Mouse (Mus musculus) C2C12 (cell line): ENCODE data around the gene Jmjd6. TPM values are rescaled to one million over a fixed set of nuclear protein-coding genes. Genes with fewer than 3 reads are reported as not detected.

ENCODE experiments used
- H3K27me3 ChIP-seq: one replicate; pipeline ENCODE4 v1.6.1; 2011; ENCODE audit not compliant: control insufficient read depth, insufficient read depth, insufficient read length
- H3K36me3 ChIP-seq: one replicate; pipeline ENCODE4 v1.6.1; 2011; ENCODE audit not compliant: control insufficient read depth, insufficient read depth
- H3K4me3 ChIP-seq: one replicate; pipeline ENCODE4 v1.5.1; 2011; ENCODE audit warnings: mild to moderate bottlenecking, control low read depth; ENCODE audit not compliant: poor library complexity, insufficient read depth, severe bottlenecking
- H3K79me2 ChIP-seq: one replicate; pipeline ENCODE4 v1.6.1; 2011; ENCODE audit not compliant: control insufficient read depth, insufficient read depth
- H3K79me3 ChIP-seq: one replicate; pipeline ENCODE4 v1.6.1; 2011; ENCODE audit warnings: low read depth, control low read depth
- H3ac ChIP-seq: one replicate; pipeline ENCODE3; 2011; ENCODE audit warnings: low read depth; ENCODE audit not compliant: control insufficient read depth, insufficient read length
- CEBPB ChIP-seq: IDR thresholded peaks from one replicate; pipeline ENCODE4 v1.6.1; 2011; ENCODE audit warnings: low read depth, mild to moderate bottlenecking, control low read depth, moderate library complexity
- CTCF ChIP-seq: IDR thresholded peaks from one replicate; pipeline ENCODE4 v1.5.1; 2011; ENCODE audit not compliant: control insufficient read depth, insufficient read depth, insufficient read length
- FOSL1 ChIP-seq: IDR thresholded peaks from one replicate; pipeline ENCODE4 v1.8.0; 2011; ENCODE audit warnings: mild to moderate bottlenecking, low read length; ENCODE audit not compliant: poor library complexity, insufficient read depth, severe bottlenecking
- MAX ChIP-seq: IDR thresholded peaks from one replicate; pipeline ENCODE4 v1.6.1; 2011; ENCODE audit warnings: mild to moderate bottlenecking, control low read depth
- MYOD1 ChIP-seq: IDR thresholded peaks from one replicate; pipeline ENCODE4 v1.6.1; 2011; ENCODE audit warnings: low read depth; ENCODE audit not compliant: control insufficient read depth, insufficient read length
- MYOG ChIP-seq: IDR thresholded peaks from one replicate; pipeline ENCODE4 v1.6.1; 2011; ENCODE audit not compliant: control insufficient read depth, insufficient read length; ENCODE audit errors: extremely low read depth
- USF1 ChIP-seq: IDR thresholded peaks from one replicate; pipeline ENCODE4 v1.6.1; 2011; ENCODE audit warnings: low read depth, mild to moderate bottlenecking, control low read depth, moderate library complexity
- polyA plus RNA-seq: library from polyadenylated mRNA; unstranded; fragments of >200 nt; fragmentation: generic; extraction: Trizol; gene quantifications from one replicate; pipeline ENCODE4 v1.2.1, GENCODE M21; 2012; ENCODE audit warnings: missing spikeins

Jmjd6 gene
- polyA plus RNA-seq, 1 experiment: 74.4 TPM

DNA sequence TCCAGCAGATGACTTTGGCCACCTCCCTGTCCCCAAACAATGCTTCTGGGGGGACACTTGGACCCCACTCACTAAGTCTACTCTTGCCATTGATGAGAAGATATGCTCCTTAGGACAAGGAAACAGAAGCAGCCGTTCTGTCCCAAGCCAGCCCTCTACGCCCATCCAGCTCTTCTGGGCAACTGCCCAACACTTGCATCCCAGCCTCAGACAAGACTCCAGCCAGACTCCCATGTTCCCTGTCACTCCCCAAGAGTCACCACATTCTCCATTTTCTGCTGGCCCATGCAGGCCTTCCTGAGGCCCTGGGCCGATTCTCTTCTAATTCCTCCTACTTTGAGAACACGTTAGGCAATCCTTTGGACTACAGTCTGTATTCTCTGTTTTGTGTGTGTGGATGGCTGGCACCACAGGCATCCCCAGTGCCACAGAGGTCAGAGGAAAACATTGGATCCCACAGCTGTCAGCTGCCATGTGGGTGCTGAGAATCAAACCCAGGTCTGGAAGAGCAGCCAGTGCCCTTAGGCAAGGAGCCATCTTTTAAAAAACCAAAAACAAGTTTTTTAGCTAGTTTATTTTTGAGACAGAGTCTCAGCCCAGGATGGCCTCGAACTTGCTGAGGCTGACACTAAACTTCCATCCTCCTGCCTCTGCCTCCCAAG, 23.2 kb downstream of the Jmjd6 start:
- no peak overlapping the region for H3K4me3 ChIP-seq
- H3K27me3 ChIP-seq: no peaks in the 10 kb centered on the region

GRCm38 (mm10) chr11:116818722-116819121, 24.5 kb downstream of the Jmjd6 start:
- peaks cover 26% of the 10 kb centered on the region for H3K36me3 ChIP-seq
- no peaks in the 10 kb centered on the region for H3K27me3 ChIP-seq
- TF ChIP-seq USF1: no peak
- TF ChIP-seq CEBPB: no peak
- no peak for TF ChIP-seq MYOG
- no peak for TF ChIP-seq CTCF
- no peak for TF ChIP-seq MAX
- no peak for TF ChIP-seq FOSL1
- TF ChIP-seq MYOD1: no peak
- H3K4me3 ChIP-seq: no peak overlapping the region
- peaks cover 53% of the 10 kb centered on the region for H3K79me3 ChIP-seq
- peaks cover 90% of the 10 kb centered on the region for H3K79me2 ChIP-seq
- H3ac ChIP-seq: no peak overlapping the region

More for the DNA sequence above, 23.2 kb downstream of the Jmjd6 start:
- Histone ChIP-seq H3K36me3 (peaks cover 23% of the 10 kb centered on the region), H3ac (peak overlapping the region; percentile 25), H3K79me3 (peaks cover 62% of the 10 kb centered on the region), H3K79me2 (peaks cover 95% of the 10 kb centered on the region)
- TF ChIP-seq MAX (no peak), FOSL1 (no peak), MYOG (no peak), CTCF (no peak), USF1 (no peak), CEBPB (no peak), MYOD1 (no peak)

- Histone ChIP-seq H3ac (no peak overlapping the region), H3K27me3 (no peaks in the 10 kb centered on the region), H3K79me3 (peaks cover 43% of the 10 kb centered on the region), H3K36me3 (peaks cover 22% of the 10 kb centered on the region), H3K79me2 (peaks cover 78% of the 10 kb centered on the region), H3K4me3 (no peak overlapping the region)
- TF ChIP-seq USF1 (no peak), MYOG (no peak), CTCF (no peak), MYOD1 (no peak), CEBPB (no peak), MAX (no peak), FOSL1 (no peak)
Measured at GRCm38 (mm10) chr11:116817567-116817966, 25.7 kb downstream of the Jmjd6 start.

DNA sequence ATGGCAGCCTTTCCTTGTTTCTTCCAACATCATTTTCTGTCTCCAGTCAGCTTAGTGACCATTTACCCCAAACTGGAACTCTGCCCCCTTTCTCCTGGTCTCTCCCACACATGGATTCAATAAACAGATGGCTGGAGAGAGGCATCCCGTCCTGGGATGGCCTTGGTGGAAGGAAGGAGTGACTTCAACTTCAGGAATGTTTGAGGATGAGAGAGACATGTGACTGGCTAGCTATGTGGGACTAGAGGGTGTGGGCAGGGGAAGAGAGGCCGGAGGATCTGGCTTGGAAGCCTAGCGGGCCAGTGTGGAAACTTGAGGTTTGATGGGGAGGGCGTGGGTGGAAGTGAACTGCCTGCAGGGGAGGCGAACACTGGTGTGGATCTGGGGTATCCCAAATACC, 26.5 kb downstream of the Jmjd6 start:
- Histone ChIP-seq H3K27me3 (no peaks in the 10 kb centered on the region), H3K4me3 (no peak overlapping the region), H3K79me2 (peaks cover 70% of the 10 kb centered on the region), H3K36me3 (peaks cover 20% of the 10 kb centered on the region), H3ac (no peak overlapping the region), H3K79me3 (peaks cover 37% of the 10 kb centered on the region)
- TF ChIP-seq MYOD1 (peak; percentile 28), USF1 (peak; percentile 94), MAX (peak; percentile 75), CEBPB (no peak)

- Histone ChIP-seq H3K79me3 (peaks cover 29% of the 10 kb centered on the region), H3K36me3 (peaks cover 25% of the 10 kb centered on the region)
Measured at GRCm38 (mm10) chr11:116814884-116815415, 28.3 kb downstream of the Jmjd6 start.

DNA sequence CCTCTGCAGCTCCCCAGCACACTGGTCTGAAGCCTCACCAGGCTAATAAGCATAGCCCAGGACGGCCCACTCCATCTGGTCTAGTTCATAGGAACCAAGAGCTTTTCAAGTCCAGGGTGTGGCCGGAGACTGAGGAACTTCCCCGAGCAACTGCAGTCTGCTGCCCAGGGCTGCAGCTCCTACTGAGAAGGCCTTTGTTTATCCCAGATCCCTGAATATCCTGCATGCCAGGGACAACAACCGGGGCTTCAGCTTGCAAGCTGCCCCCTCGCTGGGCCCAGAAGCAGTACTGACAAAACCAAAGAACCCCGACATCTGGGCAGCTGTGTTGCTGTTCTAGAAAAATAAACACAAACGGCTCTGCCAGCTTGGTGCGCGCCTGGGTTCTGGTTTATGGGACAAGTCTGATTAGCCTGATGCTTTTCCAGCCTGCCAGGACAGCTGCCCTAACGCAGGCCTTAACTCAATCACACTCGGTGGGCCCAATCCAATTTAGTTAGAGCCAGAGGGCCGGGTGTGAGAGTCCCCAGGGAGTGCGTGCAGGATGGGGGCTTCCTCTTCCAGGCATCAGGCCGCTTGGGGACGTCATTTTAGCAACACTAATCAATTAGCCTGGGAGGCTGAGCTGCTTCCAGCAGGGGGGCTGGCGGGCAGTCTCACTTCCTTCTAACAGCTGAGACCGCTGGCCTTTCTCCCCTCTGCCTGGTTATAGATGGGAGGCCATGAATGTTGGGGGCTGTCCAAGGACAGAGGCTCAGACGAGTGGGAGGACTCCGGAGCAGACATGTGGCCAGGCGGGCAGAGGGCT, 29.0 kb downstream of the Jmjd6 start:
- H3K36me3 ChIP-seq: peaks cover 27% of the 10 kb centered on the region
- peaks cover 46% of the 10 kb centered on the region for H3K79me2 ChIP-seq
- H3K79me3 ChIP-seq: peaks cover 22% of the 10 kb centered on the region
- no peak overlapping the region for H3ac ChIP-seq
- H3K27me3 ChIP-seq: no peaks in the 10 kb centered on the region
- TF ChIP-seq CEBPB (no peak), USF1 (no peak), FOSL1 (no peak), MYOG (no peak), MYOD1 (no peak), CTCF (no peak), MAX (no peak)
- no peak overlapping the region for H3K4me3 ChIP-seq

More at GRCm38 (mm10) chr11:116814884-116815415, 28.3 kb downstream of the Jmjd6 start:
- TF ChIP-seq CTCF: no peak
- H3ac ChIP-seq: no peak overlapping the region
- peaks cover 53% of the 10 kb centered on the region for H3K79me2 ChIP-seq
- H3K27me3 ChIP-seq: no peaks in the 10 kb centered on the region
- no peak overlapping the region for H3K4me3 ChIP-seq
